Mouse (Mus musculus): ENCODE results near the gene Gm7694.

Gene Gm7694

GRCm38 (mm10) chr1:170306232-170306631, at the start of gene Gm7694:
Gene Gm7694, minus strand, starts transcription at chr1:170306332.
- no peak for DNase-seq

GRCm38 (mm10) chr1:170353335-170353734, 47.2 kb upstream of the Gm7694 start:
- DNase-seq = no peak

DNA sequence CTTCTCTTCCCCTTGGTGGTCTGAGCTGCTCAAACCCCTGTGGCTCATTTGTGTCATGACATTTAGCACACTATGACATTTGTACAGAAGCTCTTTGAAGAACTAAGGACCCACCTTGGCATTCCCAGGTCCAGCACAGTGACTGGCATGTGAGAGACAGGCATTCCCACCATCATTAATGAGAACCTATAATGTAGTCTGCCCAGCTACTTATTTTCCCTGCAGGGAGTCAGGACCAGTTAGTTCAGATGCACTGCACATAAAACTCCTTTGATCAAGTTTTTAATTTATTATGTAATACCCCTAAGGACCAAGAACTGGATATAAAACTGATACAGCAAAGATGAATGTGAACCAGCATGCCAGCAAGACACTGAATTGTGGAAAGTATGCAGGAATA, 44.9 kb upstream of the Gm7694 start:
- DNase-seq = no peak

DNA sequence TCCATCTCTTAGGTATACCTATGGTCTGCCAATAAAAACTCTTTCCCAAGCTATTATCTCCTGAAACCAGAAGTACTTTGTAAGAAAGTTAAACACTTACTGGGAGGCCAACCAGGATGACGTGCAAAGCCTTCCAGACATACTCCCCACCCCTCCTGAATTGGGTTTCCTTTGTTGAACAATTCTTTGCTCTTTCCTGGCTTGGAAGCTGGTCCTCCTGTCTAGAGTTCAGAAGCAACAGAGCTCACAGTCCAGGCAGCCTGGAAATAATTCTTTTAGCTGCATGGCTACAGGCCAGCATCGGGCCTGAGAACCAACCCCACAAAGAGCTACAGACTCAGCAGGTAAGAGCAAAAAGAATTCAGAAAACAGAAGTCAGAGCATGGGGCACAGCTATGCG, 40.1 kb upstream of the Gm7694 start:
- no peak for DNase-seq

DNA sequence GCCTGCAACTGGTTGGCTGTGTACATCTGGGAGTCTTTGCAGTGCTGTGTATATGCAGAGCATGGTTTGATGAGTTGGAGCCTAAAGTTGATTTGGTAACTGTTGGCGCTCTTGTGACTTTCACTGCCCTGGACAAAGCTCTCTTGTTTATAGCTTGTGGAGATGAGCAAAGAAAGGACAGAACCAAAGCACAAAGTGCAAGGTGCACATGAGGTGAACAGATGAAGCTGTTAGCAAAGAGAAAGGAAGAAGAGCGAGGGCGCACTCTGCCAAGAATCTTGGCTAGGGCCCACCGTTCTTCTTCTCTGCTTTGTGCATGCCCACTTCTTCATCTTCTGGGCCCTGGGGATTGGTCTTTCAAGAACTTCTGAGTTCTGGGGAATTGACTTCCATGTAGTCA, 37.8 kb upstream of the Gm7694 start:
- DNase-seq = no peak

DNA sequence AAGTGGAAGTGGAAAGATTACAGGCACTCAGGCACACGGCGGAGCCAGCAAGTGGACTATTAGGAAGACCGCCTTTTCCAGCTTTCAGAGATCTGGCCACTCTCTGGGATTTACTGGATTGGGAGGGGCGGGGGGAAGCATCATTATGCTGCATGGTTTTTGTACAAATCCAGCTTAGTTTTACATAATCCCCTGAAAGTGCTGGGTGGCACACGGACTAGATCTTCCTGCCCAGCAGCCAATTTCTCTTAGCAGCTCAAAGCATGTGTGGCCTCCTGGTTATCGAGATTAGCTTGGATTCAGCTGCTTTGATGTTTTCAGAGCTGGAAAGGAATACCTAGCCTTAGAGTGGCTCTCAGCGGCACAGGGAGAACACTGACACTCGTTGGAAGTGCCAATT, 36.9 kb upstream of the Gm7694 start:
- no peak for DNase-seq

DNA sequence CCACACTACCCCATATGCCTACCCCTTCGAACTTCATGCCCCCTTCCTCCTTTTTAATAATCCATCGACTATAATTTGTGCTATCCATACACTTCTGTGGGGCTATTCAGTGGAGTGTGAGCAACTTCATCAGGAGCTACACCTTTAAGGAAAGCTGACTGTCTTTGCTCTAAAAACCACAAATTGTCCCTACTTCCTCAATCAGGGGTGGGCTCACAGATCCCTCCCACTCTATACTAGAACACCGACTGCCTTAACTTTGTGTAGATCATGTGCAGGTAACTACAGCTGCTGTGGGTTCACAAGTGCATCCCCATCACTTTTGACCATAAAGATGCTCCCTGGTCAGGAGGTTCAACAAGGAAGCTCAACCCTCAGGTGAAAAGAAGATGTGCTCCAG, 33.8 kb upstream of the Gm7694 start:
- DNase-seq = no peak

- DNase-seq = no peak
These were observed 26.6 kb upstream of the Gm7694 start for GRCm38 (mm10) chr1:170332775-170333174.

GRCm38 (mm10) chr1:170331926-170332325, 25.8 kb upstream of the Gm7694 start:
- no peak for DNase-seq

- DNase-seq = no peak
These were observed 19.1 kb upstream of the Gm7694 start for GRCm38 (mm10) chr1:170325277-170325676.

GRCm38 (mm10) chr1:170324312-170324711, 18.2 kb upstream of the Gm7694 start:
- no peak for DNase-seq

- no peak for DNase-seq
These were observed 16.9 kb upstream of the Gm7694 start for GRCm38 (mm10) chr1:170323001-170323400.

GRCm38 (mm10) chr1:170322046-170322445, 15.9 kb upstream of the Gm7694 start:
- DNase-seq = no peak

DNA sequence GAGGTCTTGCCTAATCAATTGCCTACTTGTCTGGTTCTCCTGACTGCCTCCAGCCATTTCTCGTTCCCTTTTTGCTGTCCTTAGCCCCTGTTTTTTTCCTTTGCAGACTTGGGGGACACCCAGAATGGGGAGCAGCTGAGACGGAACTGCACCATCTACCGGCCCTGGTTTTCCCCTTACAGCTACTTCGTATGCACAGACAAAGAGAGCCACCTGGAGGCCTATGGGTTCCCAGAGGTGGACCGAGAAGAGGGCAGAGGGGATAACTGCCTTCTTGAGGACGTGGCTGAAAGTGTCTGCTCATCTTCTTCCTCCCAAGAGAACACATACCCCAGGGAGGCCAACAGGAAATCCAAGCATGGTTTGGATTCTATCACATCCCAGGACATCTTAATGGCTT, 5.3 kb upstream of the Gm7694 start:
- no peak for DNase-seq

DNA sequence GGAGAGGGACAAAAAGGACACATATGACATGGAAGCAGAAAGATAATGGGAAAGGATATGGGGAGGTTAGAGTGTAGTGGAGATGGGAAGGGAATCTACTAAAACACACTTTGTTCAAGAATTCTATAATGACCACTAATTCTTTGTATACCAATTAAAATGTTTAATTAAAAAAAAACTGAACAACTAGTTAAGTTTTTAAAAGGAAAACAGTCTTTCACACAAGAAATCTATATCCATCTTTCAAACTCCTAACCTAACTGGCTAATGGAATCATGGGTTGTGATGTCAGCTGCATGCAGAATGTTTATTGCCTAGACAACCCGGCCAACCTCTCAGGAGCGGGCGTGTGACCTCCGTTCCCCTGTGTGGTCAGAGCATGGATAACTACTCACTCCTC, 2.4 kb upstream of the Gm7694 start, which contains the start of gene Spata46:
Gene Spata46, plus strand, starts transcription at position 301 of the 400 bp plus-strand sequence.
- no peak for DNase-seq

DNA sequence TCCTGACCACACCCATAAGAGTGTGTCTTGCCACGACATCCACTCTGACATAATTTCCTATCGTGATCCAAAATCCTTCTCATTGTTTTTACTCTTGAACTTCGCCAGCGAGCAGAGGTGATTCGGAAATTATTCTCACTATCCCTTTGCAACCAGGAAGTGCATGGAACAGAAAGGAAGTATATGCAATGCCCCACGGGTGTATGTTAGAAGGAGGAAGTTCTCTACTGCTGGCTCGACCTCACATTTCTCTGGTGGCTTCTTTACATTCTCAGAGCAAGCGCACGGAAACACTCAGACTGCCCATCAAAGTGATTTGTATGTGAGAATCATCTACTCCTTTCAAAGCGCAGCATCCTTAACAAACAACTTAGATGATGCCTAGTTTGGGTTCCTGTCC, 1.1 kb downstream of the Gm7694 start:
- DNase-seq = no peak

DNA sequence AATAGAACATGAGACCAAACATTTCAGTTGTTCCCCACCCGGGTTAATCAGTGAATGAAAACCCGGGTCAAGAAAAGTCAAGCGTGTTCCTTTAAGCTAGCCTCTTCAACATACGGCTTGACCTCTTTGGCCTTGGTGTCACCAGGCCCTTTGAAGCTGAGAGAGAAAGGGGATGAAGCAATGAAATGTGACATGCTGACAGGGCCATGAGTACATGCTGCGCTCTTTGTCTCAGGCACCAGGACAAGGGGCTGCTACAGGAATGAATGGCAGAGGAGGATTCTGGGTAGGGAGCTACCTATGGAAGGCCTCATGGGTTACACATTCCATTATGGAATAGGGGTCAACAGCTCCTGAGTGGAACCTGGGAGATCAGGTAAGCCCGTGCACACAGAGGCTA, 3.0 kb downstream of the Gm7694 start:
- no peak for DNase-seq

DNA sequence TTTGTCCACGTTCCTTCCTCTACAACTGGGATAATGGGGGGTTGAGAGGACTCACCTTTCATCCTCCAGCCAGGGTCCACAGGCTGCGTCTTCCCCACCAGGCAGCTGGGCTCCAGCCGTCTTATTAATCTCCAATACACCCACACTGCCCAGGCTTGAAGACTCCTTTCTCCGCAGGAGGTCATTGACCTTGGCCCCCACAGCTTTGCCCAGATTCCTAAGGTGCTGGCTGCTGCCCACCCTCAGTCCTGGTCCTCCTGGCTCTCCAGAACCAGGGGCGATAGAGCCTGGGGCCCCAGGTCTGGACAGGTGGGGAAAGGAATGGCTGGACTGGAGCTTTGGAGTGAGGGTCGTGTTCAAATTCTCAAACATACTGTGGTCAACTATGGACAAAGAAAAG, 3.7 kb downstream of the Gm7694 start:
- no peak for DNase-seq

DNA sequence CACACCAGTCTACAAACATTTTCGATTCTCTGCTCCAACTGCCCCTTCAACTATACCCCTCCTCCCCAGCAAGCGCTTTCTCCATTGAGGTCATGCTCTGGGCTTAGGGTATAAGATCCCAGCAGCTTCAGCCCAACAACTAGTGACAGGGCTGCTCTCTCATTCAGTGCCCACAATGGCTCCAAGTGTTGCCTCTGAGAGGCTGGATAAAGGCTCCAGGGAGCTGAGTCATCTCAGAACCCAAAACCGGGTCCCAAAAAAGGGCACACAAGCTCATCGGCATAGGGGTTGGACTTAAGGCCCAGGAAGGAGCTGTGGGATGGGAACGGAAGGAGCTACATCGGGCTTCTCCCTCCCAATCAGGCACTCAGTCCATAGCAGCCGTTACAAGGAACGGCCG, 4.4 kb downstream of the Gm7694 start:
- no peak for DNase-seq

GRCm38 (mm10) chr1:170299496-170299895, 6.6 kb downstream of the Gm7694 start:
- DNase-seq = no peak

DNA sequence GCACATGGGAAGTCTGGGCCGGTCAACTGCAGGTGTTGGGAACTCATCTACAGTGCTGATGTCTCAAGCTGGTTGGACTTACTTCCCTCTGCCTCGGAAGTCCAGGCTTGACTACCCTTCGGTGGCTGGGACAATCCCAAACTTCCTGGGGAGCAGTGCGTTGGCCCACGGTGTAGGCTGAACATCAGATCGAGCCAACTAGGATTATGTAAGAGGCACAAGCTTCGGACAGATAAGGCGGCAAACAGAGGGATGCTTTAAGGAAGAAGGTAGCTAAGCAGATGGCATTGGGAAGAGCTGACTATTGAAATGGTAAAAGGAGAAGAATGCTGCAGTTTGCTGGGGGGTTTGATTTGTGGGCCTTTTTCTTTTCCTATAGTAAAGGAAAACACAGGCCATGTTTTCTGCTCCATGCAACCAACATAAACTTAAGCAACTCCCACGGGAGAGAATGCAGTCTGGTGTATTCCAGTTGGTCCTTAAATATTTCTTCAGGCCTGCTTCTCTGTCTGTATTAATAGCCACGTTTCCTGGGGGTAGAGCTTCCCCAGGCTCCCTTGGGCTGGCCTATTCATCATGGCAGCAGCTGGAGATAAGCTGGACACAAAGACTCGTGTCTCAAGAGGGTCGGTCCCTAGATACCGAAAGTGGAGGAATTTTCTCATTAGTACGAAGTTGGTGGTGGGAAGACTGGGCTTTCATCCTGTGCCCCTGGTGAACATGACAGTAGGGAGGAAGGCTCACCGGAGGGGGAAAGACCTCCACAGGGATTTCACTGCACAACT, 11.2 kb downstream of the Gm7694 start:
- no peak for DNase-seq

- DNase-seq = no peak
These were observed 12.9 kb downstream of the Gm7694 start for GRCm38 (mm10) chr1:170293257-170293656.

- peak; percentile 26 for DNase-seq
These were observed 13.7 kb downstream of the Gm7694 start for GRCm38 (mm10) chr1:170292239-170292951.

DNA sequence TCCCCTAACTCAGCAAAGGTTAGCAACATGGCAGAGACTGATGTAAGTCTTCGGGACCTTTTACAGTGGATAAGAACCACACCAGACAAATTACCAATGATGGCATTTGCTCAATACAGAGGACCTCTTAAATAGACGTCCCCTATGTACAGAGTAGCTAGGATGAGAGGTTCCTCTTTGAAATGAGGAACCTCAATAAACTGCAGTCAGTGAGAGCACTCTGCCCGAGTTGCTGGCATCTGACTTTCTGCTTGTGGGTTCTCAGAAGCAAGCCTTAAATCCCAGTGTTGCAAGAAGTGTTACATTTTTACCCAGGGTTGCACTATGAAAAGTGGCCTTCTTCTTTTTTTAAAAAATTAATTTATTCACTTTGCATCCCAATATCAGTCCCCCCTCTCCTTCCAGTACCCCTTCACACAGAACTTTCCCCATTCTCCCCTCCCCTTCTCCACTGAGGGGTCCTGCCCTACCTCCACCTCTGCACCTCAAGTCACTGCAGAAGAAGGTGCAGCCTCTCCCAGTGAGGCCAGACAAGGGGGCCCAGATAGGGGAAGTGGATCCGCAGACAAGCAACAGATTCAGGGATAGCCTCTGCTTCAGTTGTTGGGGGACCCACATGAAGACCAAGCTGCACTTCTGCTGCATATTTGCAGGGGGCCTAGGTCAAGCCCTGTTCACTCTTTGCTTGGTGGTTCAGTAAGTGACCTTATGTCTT, 23.6 kb downstream of the Gm7694 start:
- DNase-seq = no peak

Data from cerebellum, adult 11 months (tissue).